Mouse (Mus musculus) thymus, postnatal 14 days (tissue): ENCODE results near the gene Gm20388.
A peak's percentile ranks its signal among the peaks of the same experiment; 100 is the strongest.

Experiments
- DNase-seq: peaks from one replicate; pipeline ENCODE4 v3.0.0; 2021

Gene Gm20388

DNA sequence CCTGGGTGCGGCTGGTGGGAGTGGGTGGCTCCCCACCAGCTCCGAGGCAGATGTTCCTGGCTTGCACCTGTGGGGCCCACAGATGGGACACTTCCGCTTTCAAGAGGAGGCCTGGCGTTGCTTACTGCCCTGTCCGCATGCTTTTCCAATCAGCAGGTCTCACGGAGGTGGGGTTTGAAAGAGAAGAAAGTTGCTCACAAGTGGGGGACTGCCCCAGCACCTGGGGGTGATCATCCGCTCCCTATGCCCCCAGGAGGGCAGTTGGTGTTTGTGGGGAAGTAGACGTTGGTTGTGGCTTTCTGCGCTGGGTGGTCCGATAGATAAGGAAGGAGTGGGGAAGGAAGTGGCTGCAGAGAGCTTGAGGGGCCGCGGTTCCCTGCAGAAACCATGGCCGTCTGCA lies 2790.0 kb downstream of the Gm20388 start:
- peak; percentile 73 for DNase-seq

DNA sequence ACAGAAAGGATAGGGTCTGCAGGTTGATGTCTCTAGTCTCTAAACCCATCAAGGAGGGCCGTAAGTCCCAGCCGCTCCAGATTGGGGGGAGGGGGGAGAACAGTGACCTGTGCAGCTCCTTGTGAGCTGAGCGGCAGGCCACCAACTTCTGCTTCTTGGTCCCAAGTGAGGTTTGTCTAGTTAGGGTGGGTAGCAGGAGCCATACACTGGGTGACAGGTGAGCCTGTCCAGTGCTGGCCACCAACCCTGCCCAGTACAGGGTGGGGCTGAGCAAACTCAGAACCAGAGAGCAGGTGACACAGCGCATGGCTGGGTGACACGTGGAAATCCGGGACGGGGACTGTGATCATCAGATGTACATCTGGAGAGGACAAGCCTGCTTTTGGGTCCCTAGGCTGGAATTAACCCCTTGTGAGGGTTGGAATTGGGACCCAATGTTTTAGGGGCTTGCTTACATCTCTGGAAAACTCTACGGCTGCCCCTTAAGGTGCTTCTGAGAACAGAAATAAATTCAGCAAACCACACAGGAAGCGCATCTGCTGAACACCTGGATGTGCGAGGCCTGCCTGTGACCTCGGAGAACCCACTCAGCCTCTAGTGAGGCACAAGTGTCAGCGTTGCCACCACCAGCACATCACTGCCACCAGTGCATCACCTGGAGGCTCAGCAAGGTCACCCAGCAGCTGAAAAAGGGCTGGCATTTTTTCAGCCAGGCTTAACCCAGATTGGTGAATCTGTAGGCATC lies 2791.0 kb downstream of the Gm20388 start:
- DNase-seq, result peak; percentile 88

DNA sequence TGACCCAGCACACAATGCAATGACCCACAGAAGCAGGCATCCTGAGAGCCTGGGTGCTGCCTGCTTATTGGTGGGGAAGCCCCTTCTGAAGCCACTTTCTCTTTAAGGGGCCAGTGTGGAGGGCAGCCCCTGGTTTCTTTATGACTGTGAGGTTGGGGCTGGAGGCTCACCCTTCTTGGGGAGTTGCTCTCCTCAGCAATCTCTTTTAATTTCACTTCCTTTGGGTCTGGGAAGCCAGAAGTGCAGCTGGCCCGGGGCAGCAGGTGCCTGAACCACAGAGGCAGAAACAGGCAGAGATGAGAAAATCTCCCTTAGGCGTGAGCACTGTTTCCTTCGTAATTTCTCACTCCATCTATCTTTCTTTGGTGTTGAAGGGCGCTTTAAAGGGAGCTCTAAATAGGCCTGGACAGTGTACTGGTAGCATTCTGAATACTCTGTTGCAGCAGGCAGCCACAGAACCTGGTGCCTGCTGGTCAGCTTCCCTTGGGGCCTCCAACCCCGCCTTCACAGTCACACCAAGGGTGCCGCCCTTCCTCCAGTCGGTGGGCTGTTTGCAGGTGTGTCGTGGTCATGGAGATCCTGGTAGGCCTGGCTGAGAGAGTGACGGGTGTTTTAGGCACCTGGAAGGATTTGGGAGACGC lies 2791.8 kb downstream of the Gm20388 start:
- DNase-seq, result peak; percentile 79

DNA sequence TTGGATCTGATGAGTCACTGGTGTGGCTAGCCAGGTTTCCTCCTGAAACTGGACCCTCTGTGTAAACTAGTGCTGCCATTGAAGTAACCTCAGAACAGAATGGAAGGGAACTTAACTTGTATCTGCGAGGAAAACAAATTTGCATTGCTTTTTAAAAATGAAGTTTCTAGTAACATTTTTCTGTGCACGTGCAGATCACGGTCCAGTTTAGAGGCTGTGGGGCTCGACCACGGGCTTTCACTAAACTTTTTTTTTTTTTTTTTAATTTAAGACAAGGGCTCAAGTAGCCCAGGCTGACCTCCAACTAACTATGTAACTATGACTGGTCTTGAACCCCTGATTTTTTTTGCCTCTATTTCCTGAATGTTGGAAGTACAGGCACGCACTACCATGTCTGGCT lies 2792.3 kb downstream of the Gm20388 start:
- no peak for DNase-seq

GRCm38 (mm10) chr8:122704612-122705011 lies 2794.0 kb downstream of the Gm20388 start:
- no peak for DNase-seq

- DNase-seq, result no peak
These were observed 2795.4 kb downstream of the Gm20388 start for GRCm38 (mm10) chr8:122705901-122706561.

DNA sequence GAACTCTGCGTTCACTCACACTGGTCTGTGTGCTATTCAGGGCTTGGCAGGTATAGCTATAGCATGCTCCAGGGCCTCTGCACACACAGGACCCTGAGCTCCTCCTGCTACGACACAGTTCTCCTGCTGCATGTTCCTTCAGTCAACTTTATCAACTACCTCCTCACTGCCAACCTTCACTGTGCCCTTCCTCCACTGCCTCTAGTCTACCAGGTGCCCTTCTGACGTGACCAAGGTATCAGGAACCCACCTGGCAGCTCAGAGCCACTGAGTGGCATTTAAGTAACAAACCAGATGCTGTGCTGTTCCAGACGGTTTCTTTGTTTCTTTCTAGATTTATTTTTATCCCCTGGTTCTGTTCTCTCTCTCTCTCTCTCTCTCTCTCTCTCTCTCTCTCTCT lies 2796.5 kb downstream of the Gm20388 start:
- peak; percentile 50 for DNase-seq

- DNase-seq, result peak; percentile 91
These were observed 2798.9 kb downstream of the Gm20388 start for GRCm38 (mm10) chr8:122709340-122710111.

DNA sequence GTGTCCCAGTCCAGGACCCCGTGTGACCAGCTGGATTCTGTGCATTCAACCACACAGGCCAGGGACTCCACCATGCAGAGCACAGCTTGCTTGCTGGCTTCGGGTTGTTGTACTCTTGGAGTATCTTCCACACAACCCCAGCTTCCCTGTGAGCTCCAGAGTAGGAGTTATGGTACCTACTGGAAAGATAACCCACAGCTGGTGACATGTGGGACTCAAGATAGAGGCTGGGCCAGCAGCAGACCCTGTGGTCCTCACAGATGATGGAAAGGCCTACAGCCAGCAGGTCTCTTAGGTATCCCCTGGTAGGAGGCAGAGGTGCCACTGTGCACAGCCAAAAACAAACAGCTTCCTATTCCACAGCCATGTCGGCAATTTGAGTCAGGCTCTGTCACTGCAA lies 2800.8 kb downstream of the Gm20388 start:
- no peak for DNase-seq

DNA sequence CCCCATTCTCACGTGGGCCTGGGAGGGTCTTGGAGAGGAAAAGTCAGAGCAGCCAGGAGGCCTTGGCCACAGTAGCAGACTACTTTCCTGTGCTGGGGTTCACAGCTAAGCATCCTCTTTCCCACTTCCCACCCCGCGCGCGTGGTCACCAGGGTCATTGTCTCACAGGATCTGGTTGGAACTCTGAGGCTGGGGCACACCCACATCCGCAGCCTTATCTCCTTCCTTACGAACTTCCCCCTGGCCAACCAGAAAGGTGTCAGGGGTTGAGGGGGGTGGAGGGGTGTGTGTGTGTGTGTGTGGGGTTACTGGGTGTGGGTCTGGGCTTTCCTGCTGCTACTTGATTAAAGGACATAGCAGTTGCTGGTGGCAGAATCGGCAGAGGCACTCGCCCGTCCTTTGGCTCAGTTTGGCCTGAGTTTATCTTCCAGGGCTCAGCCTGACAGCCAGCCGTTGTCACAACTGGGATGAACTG lies 2801.3 kb downstream of the Gm20388 start:
- DNase-seq, result peak; percentile 69

DNA sequence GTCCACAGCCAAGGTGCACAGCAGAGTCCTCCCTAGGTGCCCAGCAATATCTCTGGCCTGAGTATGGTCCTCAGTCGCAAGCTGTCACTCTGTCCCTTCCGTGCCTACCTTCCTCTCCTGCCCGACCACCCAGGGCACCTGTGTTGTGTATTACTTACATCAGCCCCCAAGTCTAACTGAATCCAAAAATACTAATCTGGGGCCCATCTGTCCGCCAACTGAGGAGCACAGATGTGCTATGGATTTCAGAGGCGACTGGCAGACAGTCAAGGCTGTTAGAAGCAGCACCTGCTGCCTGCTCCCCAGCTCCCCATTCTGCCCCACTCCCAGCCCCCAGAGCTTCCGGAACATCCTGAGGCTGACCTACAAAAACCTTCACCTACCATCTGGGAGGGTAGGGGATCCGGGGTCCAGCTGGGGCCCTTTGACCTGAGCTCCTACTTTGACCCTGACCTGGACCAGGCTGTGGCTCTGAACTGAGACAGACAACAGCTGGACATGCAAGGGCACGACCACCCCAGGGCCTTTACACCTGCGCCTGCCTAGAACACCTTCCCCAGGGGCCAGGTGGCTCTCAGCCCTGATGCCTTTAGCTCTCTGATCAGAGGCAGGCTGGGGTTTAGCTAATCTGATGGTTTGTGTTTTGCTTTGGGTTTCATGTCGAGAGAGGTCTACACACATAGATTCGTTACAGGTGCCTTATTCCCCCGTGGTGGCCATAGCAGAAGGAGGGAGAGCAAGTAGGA lies 2801.9 kb downstream of the Gm20388 start:
- peak; percentile 87 for DNase-seq

DNA sequence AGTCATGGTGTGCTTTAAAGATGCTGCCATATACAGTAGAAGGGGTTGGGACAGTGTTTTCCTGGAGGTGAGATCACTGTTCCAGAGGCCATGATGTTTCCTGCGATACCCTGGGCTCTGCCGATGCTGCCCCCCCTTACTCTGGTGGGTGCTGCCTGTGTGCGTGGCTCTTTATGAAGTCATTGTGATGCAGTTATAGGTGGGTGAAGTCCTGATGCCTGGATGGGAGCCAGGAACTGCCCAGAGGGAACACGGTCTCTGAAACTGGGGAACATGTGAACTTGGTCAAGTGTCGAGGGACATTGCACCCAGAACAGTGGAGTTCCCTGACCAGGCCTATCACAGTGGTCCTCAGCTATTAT lies 2802.5 kb downstream of the Gm20388 start:
- DNase-seq, result no peak

GRCm38 (mm10) chr8:122716566-122716965 lies 2805.9 kb downstream of the Gm20388 start:
- no peak for DNase-seq

DNA sequence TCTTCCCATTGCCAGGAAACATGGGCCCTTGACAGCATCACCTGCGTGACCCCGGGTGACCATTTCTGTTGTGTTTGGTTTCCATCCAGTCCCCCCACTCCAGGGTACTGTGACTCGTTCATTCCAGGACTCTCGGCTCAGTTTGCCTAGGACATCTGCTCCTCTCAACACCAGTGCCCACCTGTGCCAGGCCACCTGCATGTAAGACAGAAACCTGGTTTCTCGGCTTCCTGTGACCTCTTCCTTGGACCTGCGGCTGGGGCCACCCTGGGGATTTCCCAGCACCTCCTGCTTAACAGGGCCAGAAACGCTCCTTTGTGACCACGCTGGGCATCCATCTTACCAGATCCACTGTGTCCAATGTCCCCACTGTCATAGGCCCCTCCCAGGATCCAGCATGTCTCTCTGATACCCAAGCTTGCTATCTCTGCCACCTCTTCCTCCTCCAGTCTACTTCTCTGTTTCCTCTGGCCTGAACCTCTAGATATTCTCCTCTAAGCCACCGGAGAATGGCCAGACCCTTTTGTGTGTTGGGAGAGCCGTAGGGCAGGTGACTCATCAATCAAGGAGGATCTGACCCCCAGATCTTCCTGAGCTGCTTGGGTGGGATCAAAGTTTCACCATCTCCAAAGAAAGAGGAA lies 2807.3 kb downstream of the Gm20388 start:
- peak; percentile 47 for DNase-seq

DNA sequence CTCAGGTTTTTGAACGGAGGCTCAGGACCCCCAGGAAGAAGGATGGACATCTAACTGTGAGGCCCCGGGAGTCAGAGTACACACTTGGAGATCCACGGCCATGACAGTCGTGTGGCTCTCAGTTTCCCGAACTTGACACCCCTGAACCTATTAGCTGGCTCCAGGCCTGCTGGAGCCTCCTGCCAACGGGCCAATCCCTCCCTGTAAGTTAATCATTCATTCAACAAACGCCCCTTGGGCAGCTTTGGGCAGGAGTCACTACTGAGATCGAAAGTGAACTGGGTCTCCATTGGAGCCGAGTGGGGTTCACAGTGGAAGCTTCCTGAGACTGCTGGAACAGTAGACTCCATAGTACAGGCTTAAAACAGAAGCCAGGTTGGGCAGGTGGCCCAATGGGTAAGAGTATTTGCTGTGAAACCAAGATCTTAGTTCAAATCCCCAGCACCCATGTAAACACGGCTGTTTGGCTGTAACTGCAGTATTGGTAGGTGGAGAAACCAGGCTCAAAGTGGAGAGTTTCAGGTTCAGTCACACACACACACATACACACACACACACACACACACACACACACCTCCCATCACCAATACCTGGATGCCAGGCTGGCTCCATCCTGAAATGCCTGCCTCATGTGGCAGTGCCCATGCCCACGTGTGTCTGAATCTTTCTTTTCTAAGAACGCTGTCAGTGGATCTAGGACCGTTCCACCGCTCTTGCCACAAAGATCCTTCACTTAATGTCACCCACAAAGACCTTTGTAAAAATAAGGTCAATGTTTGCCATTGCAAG lies 2808.3 kb downstream of the Gm20388 start:
- no peak for DNase-seq

DNA sequence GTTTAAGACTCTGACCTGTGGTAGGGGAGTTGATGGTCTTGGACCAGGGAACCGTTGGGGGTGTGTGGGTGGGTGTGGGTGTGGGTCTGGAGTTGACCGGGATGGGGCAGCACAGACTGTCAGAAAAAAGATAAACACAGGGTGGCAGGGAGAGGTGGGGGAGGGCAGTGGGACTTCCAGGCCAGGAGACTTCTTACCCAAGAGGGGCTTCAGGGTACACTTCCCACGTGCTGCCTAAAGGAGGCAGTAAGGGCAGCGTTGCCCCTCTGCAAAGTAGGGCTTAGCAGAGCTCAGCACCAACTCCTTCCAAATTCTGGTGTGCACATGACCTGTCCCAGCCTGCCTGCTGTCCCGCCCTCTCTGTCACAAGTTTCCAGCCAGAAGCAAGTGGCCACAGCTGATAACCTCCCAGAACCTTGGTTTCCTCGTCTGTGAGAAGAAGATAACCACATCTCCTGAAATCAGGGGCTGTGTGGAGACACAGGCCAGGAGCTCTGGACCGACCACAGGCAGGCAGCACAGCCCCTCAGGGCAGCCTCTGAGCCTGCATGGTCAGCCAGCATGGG lies 2808.9 kb downstream of the Gm20388 start:
- DNase-seq, result peak; percentile 75

DNA sequence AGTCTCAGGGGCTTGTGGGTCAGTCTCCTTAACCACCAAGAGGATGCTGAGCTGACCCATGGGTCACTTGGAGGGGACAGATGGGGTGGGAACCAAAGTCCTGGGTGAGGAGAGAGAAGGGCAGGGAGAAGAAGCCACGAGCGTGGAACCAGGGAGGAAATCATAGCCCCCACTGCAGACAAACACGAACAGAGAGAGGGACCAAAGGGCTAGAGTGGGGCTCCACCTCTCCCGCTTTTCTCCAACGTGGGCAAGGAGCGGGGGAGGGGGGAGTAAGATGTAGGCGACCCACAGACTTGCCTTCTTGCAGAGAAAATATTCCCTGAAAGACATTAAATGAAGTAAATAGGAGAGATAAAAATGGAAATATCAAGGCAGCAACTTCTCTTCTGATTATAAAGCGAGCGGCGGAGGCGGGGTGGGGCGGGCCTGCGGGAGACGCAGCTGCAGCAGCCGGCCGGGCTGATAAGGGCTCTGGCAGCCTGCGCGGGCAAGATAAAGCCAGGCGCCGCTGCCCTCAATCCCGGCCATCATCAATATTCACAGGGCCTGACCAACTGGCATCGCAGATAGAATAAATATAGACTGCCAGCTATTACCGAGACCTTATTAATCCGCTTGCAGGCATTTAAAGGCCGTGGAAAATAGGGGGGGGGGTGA lies 2809.6 kb downstream of the Gm20388 start:
- DNase-seq, result peak; percentile 73

DNA sequence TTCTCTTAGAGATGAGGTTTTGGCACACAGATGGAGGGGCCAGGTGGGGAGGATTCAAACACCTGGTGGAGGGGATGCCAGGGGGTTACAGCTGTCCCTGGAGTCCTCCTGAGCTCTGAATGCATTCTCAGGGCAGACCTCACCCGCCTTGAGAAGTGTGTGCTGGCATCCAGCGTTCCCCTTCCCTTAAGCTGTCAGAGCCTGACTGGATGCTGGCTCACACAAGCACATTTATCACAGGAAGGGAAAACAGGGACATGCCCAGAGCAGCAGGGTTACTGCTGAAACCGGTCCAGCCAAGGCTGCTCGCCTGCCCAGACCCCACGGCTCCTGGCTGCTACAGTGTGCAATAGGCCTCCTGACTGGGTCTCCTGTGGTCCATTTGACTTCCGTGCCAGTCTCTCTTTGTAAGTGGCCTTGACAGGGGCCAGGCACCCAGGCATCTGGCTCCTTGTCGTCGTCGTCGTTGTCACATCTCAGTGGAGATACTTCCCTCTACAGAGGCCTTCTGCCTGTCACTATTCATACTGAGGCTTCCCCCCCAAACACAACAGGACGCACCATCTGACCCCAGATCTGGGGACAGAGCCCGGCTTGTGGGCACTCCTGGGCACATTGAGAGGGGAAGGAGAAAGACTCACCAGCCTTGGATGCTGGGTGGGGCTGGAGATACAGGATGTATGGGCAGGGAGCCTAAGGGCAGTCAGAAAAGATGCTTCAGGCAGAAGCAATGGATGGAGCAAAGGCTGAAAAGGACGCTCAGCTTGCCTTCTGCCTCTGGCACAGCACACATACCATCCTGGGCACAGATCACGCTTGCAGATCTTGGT lies 2810.4 kb downstream of the Gm20388 start:
- peak; percentile 90 for DNase-seq

GRCm38 (mm10) chr8:122725187-122725586 lies 2814.5 kb downstream of the Gm20388 start:
- no peak for DNase-seq
